Mouse (Mus musculus): ENCODE measurements at regions not wholly inside any gene's neighbourhood (a gene's known extent, or its start where the extent isn't known, plus 50 kb on each side); places are given as distances from the start of the nearest gene placed in this dataset.

- Histone ChIP-seq H3K79me3 (ENCODE audit: low read depth) (no peaks in the 10 kb centered on the region), H3K36me3 (ENCODE audit: control insufficient read depth, insufficient read depth) (no peaks in the 10 kb centered on the region), H3K4me3 (ENCODE audit: insufficient read depth, poor library complexity, severe bottlenecking) (no peak overlapping the region), H3ac (ENCODE audit: control insufficient read depth, insufficient read length, low read depth) (no peak overlapping the region), H3K79me2 (ENCODE audit: control insufficient read depth, insufficient read depth) (no peaks in the 10 kb centered on the region), H3K27me3 (ENCODE audit: control insufficient read depth, insufficient read depth, insufficient read length) (no peaks in the 10 kb centered on the region)
- TF ChIP-seq USF1 (IDR thresholded peaks at IDR 0.05; ENCODE audit: low read depth): no peak
- no peak for TF ChIP-seq MYOD1 (IDR thresholded peaks at IDR 0.05; ENCODE audit: control insufficient read depth, insufficient read length, low read depth)
- TF ChIP-seq FOSL1 (IDR thresholded peaks at IDR 0.05; ENCODE audit: insufficient read depth, low read length, poor library complexity, severe bottlenecking): no peak
Measured at GRCm38 (mm10) chr17:47118010-47118409, 107.7 kb upstream of the Ubr2 start.

- Histone ChIP-seq H3ac (ENCODE audit: control insufficient read depth, insufficient read length, low read depth) (no peak overlapping the region), H3K4me3 (ENCODE audit: insufficient read depth, poor library complexity, severe bottlenecking) (no peak overlapping the region), H3K36me3 (ENCODE audit: control insufficient read depth, insufficient read depth) (no peaks in the 10 kb centered on the region), H3K79me2 (ENCODE audit: control insufficient read depth, insufficient read depth) (no peaks in the 10 kb centered on the region), H3K79me3 (ENCODE audit: low read depth) (no peaks in the 10 kb centered on the region), H3K27me3 (ENCODE audit: control insufficient read depth, insufficient read depth, insufficient read length) (no peaks in the 10 kb centered on the region)
- TF ChIP-seq CEBPB (IDR thresholded peaks at IDR 0.05; ENCODE audit: low read depth): no peak
- peak; percentile 36 for TF ChIP-seq CTCF (IDR thresholded peaks at IDR 0.05; ENCODE audit: control insufficient read depth, insufficient read depth, insufficient read length)
Measured at GRCm38 (mm10) chr17:47115754-47116153, 105.4 kb upstream of the Ubr2 start.

DNA sequence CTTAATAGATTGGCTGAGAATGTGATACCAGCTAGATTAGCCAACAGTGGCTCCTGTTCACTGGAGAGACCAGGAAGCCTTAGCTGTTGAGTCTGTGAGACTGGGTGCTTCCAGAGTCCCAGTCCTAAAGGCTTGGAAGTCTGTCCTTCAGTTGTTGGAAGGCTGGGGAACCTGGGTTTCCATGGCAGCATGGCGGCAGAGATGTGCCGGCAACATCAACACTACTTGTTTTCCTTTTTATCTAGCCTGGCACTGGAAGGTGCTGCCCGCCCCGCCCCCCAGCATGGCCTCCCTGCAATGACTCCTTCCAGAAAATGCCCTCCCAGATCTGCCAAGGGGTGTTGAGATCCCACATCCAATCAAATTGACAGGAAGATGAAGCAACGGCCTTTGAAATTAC lies 104.8 kb upstream of the Ubr2 start:
- no peak overlapping the region for H3K4me3 ChIP-seq (ENCODE audit: insufficient read depth, poor library complexity, severe bottlenecking)
- no peak overlapping the region for H3ac ChIP-seq (ENCODE audit: control insufficient read depth, insufficient read length, low read depth)
- H3K27me3 ChIP-seq (ENCODE audit: control insufficient read depth, insufficient read depth, insufficient read length): no peaks in the 10 kb centered on the region
- H3K79me3 ChIP-seq (ENCODE audit: low read depth): no peaks in the 10 kb centered on the region
- no peaks in the 10 kb centered on the region for H3K79me2 ChIP-seq (ENCODE audit: control insufficient read depth, insufficient read depth)
- TF ChIP-seq MAX (IDR thresholded peaks at IDR 0.05) (no peak), USF1 (IDR thresholded peaks at IDR 0.05; ENCODE audit: low read depth) (no peak), CTCF (IDR thresholded peaks at IDR 0.05; ENCODE audit: control insufficient read depth, insufficient read depth, insufficient read length) (no peak), MYOG (IDR thresholded peaks at IDR 0.05; ENCODE audit: control insufficient read depth, extremely low read depth, insufficient read length) (no peak), MYOD1 (IDR thresholded peaks at IDR 0.05; ENCODE audit: control insufficient read depth, insufficient read length, low read depth) (no peak), CEBPB (IDR thresholded peaks at IDR 0.05; ENCODE audit: low read depth) (no peak), FOSL1 (IDR thresholded peaks at IDR 0.05; ENCODE audit: insufficient read depth, low read length, poor library complexity, severe bottlenecking) (no peak)
- no peaks in the 10 kb centered on the region for H3K36me3 ChIP-seq (ENCODE audit: control insufficient read depth, insufficient read depth)

GRCm38 (mm10) chr17:47114736-47115135 lies 104.4 kb upstream of the Ubr2 start:
- Histone ChIP-seq H3K4me3 (ENCODE audit: insufficient read depth, poor library complexity, severe bottlenecking) (no peak overlapping the region), H3ac (ENCODE audit: control insufficient read depth, insufficient read length, low read depth) (no peak overlapping the region), H3K27me3 (ENCODE audit: control insufficient read depth, insufficient read depth, insufficient read length) (no peaks in the 10 kb centered on the region), H3K36me3 (ENCODE audit: control insufficient read depth, insufficient read depth) (no peaks in the 10 kb centered on the region), H3K79me3 (ENCODE audit: low read depth) (no peaks in the 10 kb centered on the region), H3K79me2 (ENCODE audit: control insufficient read depth, insufficient read depth) (no peaks in the 10 kb centered on the region)
- no peak for TF ChIP-seq CTCF (IDR thresholded peaks at IDR 0.05; ENCODE audit: control insufficient read depth, insufficient read depth, insufficient read length)
- TF ChIP-seq USF1 (IDR thresholded peaks at IDR 0.05; ENCODE audit: low read depth): no peak
- TF ChIP-seq MAX (IDR thresholded peaks at IDR 0.05): no peak
- no peak for TF ChIP-seq MYOD1 (IDR thresholded peaks at IDR 0.05; ENCODE audit: control insufficient read depth, insufficient read length, low read depth)
- TF ChIP-seq MYOG (IDR thresholded peaks at IDR 0.05; ENCODE audit: control insufficient read depth, extremely low read depth, insufficient read length): no peak
- TF ChIP-seq FOSL1 (IDR thresholded peaks at IDR 0.05; ENCODE audit: insufficient read depth, low read length, poor library complexity, severe bottlenecking): no peak
- no peak for TF ChIP-seq CEBPB (IDR thresholded peaks at IDR 0.05; ENCODE audit: low read depth)

DNA sequence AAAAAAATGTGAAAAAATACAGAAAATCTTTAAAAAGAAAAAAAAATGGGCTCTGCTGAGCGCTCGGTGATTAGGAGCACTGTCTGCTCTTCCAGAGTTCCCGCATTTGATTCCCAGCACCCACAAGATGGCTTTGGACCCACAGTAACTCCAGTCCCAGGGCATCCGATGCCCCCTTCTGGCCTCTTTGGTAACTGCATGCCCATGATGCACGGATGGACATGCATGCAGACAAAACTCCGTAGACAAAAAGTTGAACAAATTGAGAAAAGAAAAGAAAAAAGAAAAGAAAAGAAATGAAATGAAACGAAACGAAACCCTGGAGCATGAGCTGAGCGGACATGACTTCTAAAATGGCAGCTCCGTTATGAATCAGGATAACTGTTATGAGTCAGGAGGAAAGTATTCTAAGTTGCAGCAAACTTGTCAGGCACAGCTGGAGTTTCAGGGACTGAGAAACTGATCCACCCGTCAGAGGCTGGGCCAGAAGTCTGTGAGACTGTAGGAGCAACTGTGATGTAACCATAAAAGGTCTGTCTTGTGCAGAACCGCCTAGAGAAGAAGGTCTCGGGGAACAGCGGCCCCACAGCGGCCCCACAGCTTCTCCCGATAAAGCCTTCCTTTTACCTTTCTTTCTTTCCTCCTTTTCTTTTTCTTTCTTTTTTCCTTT lies 102.3 kb upstream of the Ubr2 start:
- no peaks in the 10 kb centered on the region for H3K36me3 ChIP-seq (ENCODE audit: control insufficient read depth, insufficient read depth)
- H3K79me3 ChIP-seq (ENCODE audit: low read depth): no peaks in the 10 kb centered on the region
- TF ChIP-seq CEBPB (IDR thresholded peaks at IDR 0.05; ENCODE audit: low read depth): no peak
- TF ChIP-seq CTCF (IDR thresholded peaks at IDR 0.05; ENCODE audit: control insufficient read depth, insufficient read depth, insufficient read length): no peak
- no peak for TF ChIP-seq USF1 (IDR thresholded peaks at IDR 0.05; ENCODE audit: low read depth)
- TF ChIP-seq MYOG (IDR thresholded peaks at IDR 0.05; ENCODE audit: control insufficient read depth, extremely low read depth, insufficient read length): no peak
- TF ChIP-seq MAX (IDR thresholded peaks at IDR 0.05): no peak
- TF ChIP-seq FOSL1 (IDR thresholded peaks at IDR 0.05; ENCODE audit: insufficient read depth, low read length, poor library complexity, severe bottlenecking): no peak
- TF ChIP-seq MYOD1 (IDR thresholded peaks at IDR 0.05; ENCODE audit: control insufficient read depth, insufficient read length, low read depth): no peak
- H3ac ChIP-seq (ENCODE audit: control insufficient read depth, insufficient read length, low read depth): no peak overlapping the region
- no peaks in the 10 kb centered on the region for H3K79me2 ChIP-seq (ENCODE audit: control insufficient read depth, insufficient read depth)
- H3K27me3 ChIP-seq (ENCODE audit: control insufficient read depth, insufficient read depth, insufficient read length): no peaks in the 10 kb centered on the region
- H3K4me3 ChIP-seq (ENCODE audit: insufficient read depth, poor library complexity, severe bottlenecking): no peak overlapping the region

GRCm38 (mm10) chr17:47110836-47111235 lies 100.5 kb upstream of the Ubr2 start:
- Histone ChIP-seq H3K79me2 (ENCODE audit: control insufficient read depth, insufficient read depth) (no peaks in the 10 kb centered on the region), H3K79me3 (ENCODE audit: low read depth) (no peaks in the 10 kb centered on the region), H3K27me3 (ENCODE audit: control insufficient read depth, insufficient read depth, insufficient read length) (no peaks in the 10 kb centered on the region), H3K36me3 (ENCODE audit: control insufficient read depth, insufficient read depth) (no peaks in the 10 kb centered on the region), H3K4me3 (ENCODE audit: insufficient read depth, poor library complexity, severe bottlenecking) (no peak overlapping the region), H3ac (ENCODE audit: control insufficient read depth, insufficient read length, low read depth) (no peak overlapping the region)
- no peak for TF ChIP-seq MYOG (IDR thresholded peaks at IDR 0.05; ENCODE audit: control insufficient read depth, extremely low read depth, insufficient read length)
- no peak for TF ChIP-seq USF1 (IDR thresholded peaks at IDR 0.05; ENCODE audit: low read depth)
- TF ChIP-seq FOSL1 (IDR thresholded peaks at IDR 0.05; ENCODE audit: insufficient read depth, low read length, poor library complexity, severe bottlenecking): no peak
- TF ChIP-seq CEBPB (IDR thresholded peaks at IDR 0.05; ENCODE audit: low read depth): no peak
- TF ChIP-seq CTCF (IDR thresholded peaks at IDR 0.05; ENCODE audit: control insufficient read depth, insufficient read depth, insufficient read length): no peak
- TF ChIP-seq MYOD1 (IDR thresholded peaks at IDR 0.05; ENCODE audit: control insufficient read depth, insufficient read length, low read depth): no peak
- no peak for TF ChIP-seq MAX (IDR thresholded peaks at IDR 0.05)

All from C2C12 (cell line).